Mouse (Mus musculus) neural tube, embryonic 14.5 days (tissue): ENCODE measurements around the gene Klhdc3. TPM values are rescaled to one million over a fixed set of nuclear protein-coding genes. Genes with fewer than 3 reads are reported as not detected.

ENCODE experiments used
- ATAC-seq: fragments of 200-750 bp; cut with Nextera tagmentation; 2 replicates; pipeline ENCODE4 v1.8.0; 2017; ENCODE audit warnings: low read depth, mild to moderate bottlenecking, moderate TSS enrichment, moderate library complexity
- H3K27ac ChIP-seq: fragments of 300-500 bp; sonication (generic); 2 replicates; pipeline ENCODE4 v1.5.1; 2014; ENCODE audit warnings: low read depth, mild to moderate bottlenecking, control low read depth, low read length, moderate library complexity, mixed read lengths
- H3K27me3 ChIP-seq: fragments of 300-500 bp; sonication (generic); 2 replicates; pipeline ENCODE4 v1.6.1; 2014; ENCODE audit warnings: low read length; ENCODE audit not compliant: control insufficient read depth, insufficient read depth
- H3K36me3 ChIP-seq: fragments of 300-500 bp; sonication (generic); 2 replicates; pipeline ENCODE4 v1.6.1; 2014; ENCODE audit warnings: low read length, mixed read lengths; ENCODE audit not compliant: control insufficient read depth, insufficient read depth
- H3K4me1 ChIP-seq: fragments of 300-500 bp; sonication (generic); 2 replicates; pipeline ENCODE4 v1.6.1; 2014; ENCODE audit warnings: low read length; ENCODE audit not compliant: control insufficient read depth, insufficient read depth
- H3K4me2 ChIP-seq: fragments of 300-500 bp; sonication (generic); 2 replicates; pipeline ENCODE4 v1.6.1; 2014; ENCODE audit warnings: mild to moderate bottlenecking, low read depth, low read length, control low read depth
- H3K4me3 ChIP-seq: fragments of 300-500 bp; sonication (generic); 2 replicates; pipeline ENCODE4 v1.5.1; 2014; ENCODE audit warnings: low read depth, low read length, control low read depth, mixed read lengths
- H3K9ac ChIP-seq: fragments of 300-500 bp; sonication (generic); replicated peaks from 2 replicates; pipeline ENCODE4 v1.6.1; 2014; ENCODE audit warnings: low read depth, mild to moderate bottlenecking, control low read depth, low read length, mixed read lengths
- H3K9me3 ChIP-seq: fragments of 300-500 bp; sonication (generic); 2 replicates; pipeline ENCODE4 v1.6.1; 2016; ENCODE audit warnings: low read length; ENCODE audit not compliant: control insufficient read depth
- WGBS: fragments of 180-500 bp; shearing (Covaris S2); extraction: QIAGEN DNeasy Blood & Tissue Kit; methylation state at CpG from one replicate; pipeline ENCODE4 v1.1.7; 2014; 5-methylcytosine and 5-hydroxymethylcytosine counted together
- polyA plus RNA-seq: library from polyadenylated mRNA; unstranded; fragments of >200 nt; fragmentation: Nextera tagmentation; extraction: Ambion mirVana; gene quantifications from 2 replicates; pipeline ENCODE4 v1.2.1, GENCODE M21; 2014

The Klhdc3 gene
- polyA plus RNA-seq, 1 experiment from 2014 or later: 151 TPM

DNA sequence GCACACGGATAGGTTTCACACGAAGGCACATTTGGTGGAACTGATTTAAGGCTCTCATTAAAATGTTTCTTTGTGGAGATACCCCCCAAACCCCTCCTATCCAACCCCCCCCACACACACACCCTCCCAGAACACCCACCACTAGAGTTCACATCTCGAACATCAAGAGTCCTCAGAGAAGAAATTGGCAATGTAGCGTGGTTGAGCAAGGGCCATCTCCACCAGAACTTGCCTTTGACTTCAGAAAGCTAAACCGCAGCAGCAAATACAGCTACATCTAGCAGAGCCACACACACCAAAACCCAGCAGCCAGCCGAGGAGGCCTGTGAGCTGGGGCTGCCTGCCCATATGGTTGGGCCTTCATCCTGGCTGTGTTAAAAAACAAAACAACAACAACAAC, 53.3 kb downstream of the Klhdc3 start:
- H3K9ac ChIP-seq: 0 out of 2 replicates have a peak overlapping the region, but pooled peaks have one; percentile 26
- peaks cover 12% of the 10 kb centered on the region for H3K36me3 ChIP-seq

DNA sequence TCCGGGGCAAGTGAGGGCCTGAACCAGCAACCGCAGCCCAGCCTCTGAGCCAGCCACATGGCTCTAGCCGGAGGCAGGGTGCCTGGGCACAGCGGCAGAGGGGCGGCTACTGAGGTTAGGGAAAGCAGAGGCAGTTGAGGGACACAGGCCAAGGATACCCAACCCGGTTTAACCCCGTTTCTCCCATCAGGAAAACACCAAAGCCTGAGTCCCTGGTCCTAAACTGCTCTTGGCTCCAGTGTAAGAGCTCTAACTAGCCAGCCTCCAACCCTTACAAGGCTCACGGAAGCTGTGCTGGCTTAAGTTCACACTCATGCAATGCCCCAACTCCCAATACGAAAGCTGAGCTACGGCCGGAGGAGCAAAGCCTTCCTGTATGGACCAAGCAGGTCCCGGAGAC, 56.1 kb downstream of the Klhdc3 start:
- Histone ChIP-seq H3K9ac (0 out of 2 replicates have a peak overlapping the region, but pooled peaks have one; percentile 21), H3K27ac (no peak overlapping the region), H3K4me3 (no peak overlapping the region), H3K4me1 (peaks cover 46% of the 10 kb centered on the region), H3K27me3 (no peaks in the 10 kb centered on the region), H3K36me3 (no peaks in the 10 kb centered on the region), H3K4me2 (peak overlapping the region; percentile 16; the same call in 1 of the 2 replicates), H3K9me3 (no peaks in the 10 kb centered on the region)
- 44% methylated on average over 12 of the region's 12 CpGs for WGBS
- no peak for ATAC-seq

More for the DNA sequence above, 53.3 kb downstream of the Klhdc3 start:
- Histone ChIP-seq H3K27ac (no peak overlapping the region), H3K27me3 (no peaks in the 10 kb centered on the region), H3K4me2 (peak overlapping the region; percentile 68), H3K4me3 (peak overlapping the region; percentile 91), H3K9me3 (no peaks in the 10 kb centered on the region), H3K4me1 (peaks cover 30% of the 10 kb centered on the region)
- no peak for ATAC-seq
- WGBS: 16% methylated on average over 6 of the region's 6 CpGs

Other genes with a start within 250 kb of the Klhdc3 start
- not detected in 2 replicates for gene Slc22a7, start 242.5 kb downstream of the Klhdc3 start, polyA plus RNA-seq
- gene Ttbk1, start 193.2 kb downstream of the Klhdc3 start, polyA plus RNA-seq: 6.3 and 7.0 TPM in 2 replicates
- 11.8 and 12.5 TPM in 2 replicates for gene Dnph1, start 184.2 kb downstream of the Klhdc3 start, polyA plus RNA-seq
- gene Cul9, start 134.5 kb downstream of the Klhdc3 start, polyA plus RNA-seq: 15.7 and 18.5 TPM in 2 replicates
- gene Srf, start 124.7 kb downstream of the Klhdc3 start, polyA plus RNA-seq: 5.4 and 5.5 TPM in 2 replicates
- gene Ptk7, start 51.4 kb downstream of the Klhdc3 start, polyA plus RNA-seq: 7.9 and 23.7 TPM in 2 replicates
- 27.7 and 32.1 TPM in 2 replicates for gene Klc4, start 34.9 kb downstream of the Klhdc3 start, polyA plus RNA-seq
- 59.9 and 64.4 TPM in 2 replicates for gene Mrpl2, start 34.7 kb downstream of the Klhdc3 start, polyA plus RNA-seq
- gene Cul7, start 30.6 kb downstream of the Klhdc3 start, polyA plus RNA-seq: 30.1 and 33.8 TPM in 2 replicates
- 44.7 and 49.6 TPM in 2 replicates for gene Rrp36, start 6.6 kb downstream of the Klhdc3 start, polyA plus RNA-seq
- gene Mea1, start 2.1 kb downstream of the Klhdc3 start, polyA plus RNA-seq: 263 and 301 TPM in 2 replicates
- 69.9 and 83.9 TPM in 2 replicates for gene Ppp2r5d, start 24.2 kb upstream of the Klhdc3 start, polyA plus RNA-seq
- gene Pex6, start 30.5 kb upstream of the Klhdc3 start, polyA plus RNA-seq: 18.2 and 22.1 TPM in 2 replicates
- 2.1 TPM in 2 replicates for gene Gnmt, start 48.3 kb upstream of the Klhdc3 start, polyA plus RNA-seq
- 62.5 and 65.8 TPM in 2 replicates for gene Cnpy3, start 71.3 kb upstream of the Klhdc3 start, polyA plus RNA-seq
- gene Ptcra, start 82.8 kb upstream of the Klhdc3 start, polyA plus RNA-seq: 0.32 TPM in 1 of 2 replicates, not detected in the other
- gene 2310039H08Rik, start 91.7 kb upstream of the Klhdc3 start, polyA plus RNA-seq: 58.3 and 60.4 TPM in 2 replicates
- gene Rpl7l1, start 101.8 kb upstream of the Klhdc3 start, polyA plus RNA-seq: 69.9 and 82.1 TPM in 2 replicates
- gene Bicral, start 177.6 kb upstream of the Klhdc3 start, polyA plus RNA-seq: 10.8 and 11.5 TPM in 2 replicates
- 62.1 and 65.4 TPM in 2 replicates for gene Tbcc, start 209.8 kb upstream of the Klhdc3 start, polyA plus RNA-seq
- gene Prph2, start 229.5 kb upstream of the Klhdc3 start, polyA plus RNA-seq: not detected in 2 replicates